Mouse (Mus musculus): ENCODE data around the gene Aldh1b1.

DNA sequence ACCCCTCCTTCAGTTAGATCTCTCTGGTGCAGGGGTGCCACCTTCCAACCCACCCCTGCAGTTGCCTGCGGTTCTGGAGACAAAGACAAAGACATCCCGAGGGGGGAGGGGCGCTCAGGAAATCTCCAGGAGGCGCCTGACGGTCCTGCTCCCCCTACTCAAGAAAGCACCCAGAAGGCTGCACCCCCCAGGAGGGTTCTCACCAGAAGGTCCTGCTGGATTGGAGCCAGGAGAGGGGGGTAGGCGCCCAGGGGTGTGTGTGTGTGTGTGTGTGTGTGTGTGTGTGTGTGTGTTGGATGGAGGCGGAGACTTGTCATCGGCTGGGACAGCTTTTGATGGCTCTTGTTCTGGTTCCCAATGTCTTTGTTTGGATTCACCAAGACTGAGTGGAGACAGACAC lies 39.4 kb upstream of the Aldh1b1 start:
- TF ChIP-seq CTCF (IDR thresholded peaks at IDR 0.05; ENCODE audit: extremely low read depth, insufficient read depth, low read length) (no peak), POLR2A (IDR thresholded peaks at IDR 0.05; ENCODE audit: extremely low read depth, insufficient read depth, low read length) (no peak)
